Mouse (Mus musculus): ENCODE results near the gene Gm14085.

- TF ChIP-seq CTCF (conservative IDR thresholded peaks at IDR 0.05; ENCODE audit: low read length): no peak
- TF ChIP-seq NANOG (IDR thresholded peaks at IDR 0.05; ENCODE audit: borderline replicate concordance, low read length): no peak
- no peak for TF ChIP-seq POU5F1 (IDR thresholded peaks at IDR 0.05; ENCODE audit: borderline replicate concordance, low read length)
Observed at GRCm38 (mm10) chr2:122466901-122467300, 17.8 kb upstream of the Gm14085 start.
